Mouse (Mus musculus) hematopoietic stem cell, adult 5-6 weeks (primary cell): ENCODE results near the gene Dock4. TPM values are rescaled to one million over a fixed set of nuclear protein-coding genes. Genes with fewer than 3 reads are reported as not detected.

Experiments
- ATAC-seq, 2 experiments: fragments of 125-278 bp in 1 of 2; replicated peaks in 1 of 2; 2 replicates each; pipeline ENCODE4 v1.8.0; 2016 to 2017; ENCODE audit warnings: inconsistent platforms in 2 of 2, mild to moderate bottlenecking in 2 of 2, moderate number of reproducible peaks in 2 of 2, low read depth in 1 of 2, moderate TSS enrichment in 1 of 2; ENCODE audit not compliant: low FRiP score in 2 of 2, poor library complexity in 2 of 2, severe bottlenecking in 2 of 2, insufficient read depth in 1 of 2, low TSS enrichment in 1 of 2
- total RNA-seq: library from RNA; stranded (forward); fragments of 172-1452, 232-1000 nt; gene quantifications from 2 replicates; pipeline ENCODE4 v1.2.3, GENCODE M21; 2017

Dock4 gene
- total RNA-seq, 1 experiment from 2014 or later, result 0.65 TPM

- no peak for ATAC-seq
Observed at GRCm38 (mm10) chr12:40498250-40498671, 52.5 kb downstream of the Dock4 start.

GRCm38 (mm10) chr12:40498928-40499626 lies 53.3 kb downstream of the Dock4 start:
- no peak for ATAC-seq

GRCm38 (mm10) chr12:40499627-40500329 lies 54.0 kb downstream of the Dock4 start:
- ATAC-seq, result no peak

- no peak for ATAC-seq
Observed at GRCm38 (mm10) chr12:40501141-40501540, 55.4 kb downstream of the Dock4 start.

GRCm38 (mm10) chr12:40503520-40503919 lies 57.8 kb downstream of the Dock4 start:
- no peak for ATAC-seq

- ATAC-seq, result 0 out of 4 replicates have a peak, but pooled peaks of 1 of the 2 experiments have one; percentile 32
Observed at GRCm38 (mm10) chr12:40504687-40505086, 58.9 kb downstream of the Dock4 start.

- ATAC-seq, result no peak
Observed at GRCm38 (mm10) chr12:40507823-40508390, 62.2 kb downstream of the Dock4 start.

- ATAC-seq, result no peak
Observed at GRCm38 (mm10) chr12:40508416-40508815, 62.7 kb downstream of the Dock4 start.

- no peak for ATAC-seq
Observed at GRCm38 (mm10) chr12:40511643-40512369, 66.1 kb downstream of the Dock4 start.

- no peak for ATAC-seq
Observed at GRCm38 (mm10) chr12:40512370-40512693, 66.6 kb downstream of the Dock4 start.

GRCm38 (mm10) chr12:40512994-40513393 lies 67.2 kb downstream of the Dock4 start:
- ATAC-seq, result no peak

GRCm38 (mm10) chr12:40514021-40514420 lies 68.3 kb downstream of the Dock4 start:
- no peak for ATAC-seq

- ATAC-seq, result peak; percentile 66 to 67
Observed at GRCm38 (mm10) chr12:40522468-40522867, 76.7 kb downstream of the Dock4 start.

- ATAC-seq, result no peak
Observed at GRCm38 (mm10) chr12:40523020-40523419, 77.3 kb downstream of the Dock4 start.

- no peak for ATAC-seq
Observed at GRCm38 (mm10) chr12:40525045-40525444, 79.3 kb downstream of the Dock4 start.

GRCm38 (mm10) chr12:40535655-40536618 lies 90.2 kb downstream of the Dock4 start:
- ATAC-seq, result peak; percentile 99

GRCm38 (mm10) chr12:40537826-40538225 lies 92.1 kb downstream of the Dock4 start:
- no peak for ATAC-seq
